In genomic region chr13:22036986-22037385, GRCm38 (mm10) we compare ENCODE assay signal across 1 mouse cellular context.
A peak's percentile ranks its signal among the peaks of the same experiment; 100 is the strongest.
TF ChIP-seq lines count a peak whose summit lies in the region.

No protein-coding gene starts in this region.

TF ChIP-seq in MEL, 35 proteins besides CTCF, POLR2A, EP300 and RAD21:
- TF ChIP-seq TBP (IDR thresholded peaks at IDR 0.05; ENCODE audit: low read depth, low read length), result peak; percentile 59
- no peak for TF ChIP-seq JUND (IDR thresholded peaks at IDR 0.05; ENCODE audit: low read depth, low read length)
